Mouse (Mus musculus): Measurements from ENCODE around the gene Nipsnap2.
"Not testable (repeated sequence)": the region's sequence is repeated elsewhere in the genome, so short reads cannot be mapped to it uniquely, and the experiment has no call there.

DNA sequence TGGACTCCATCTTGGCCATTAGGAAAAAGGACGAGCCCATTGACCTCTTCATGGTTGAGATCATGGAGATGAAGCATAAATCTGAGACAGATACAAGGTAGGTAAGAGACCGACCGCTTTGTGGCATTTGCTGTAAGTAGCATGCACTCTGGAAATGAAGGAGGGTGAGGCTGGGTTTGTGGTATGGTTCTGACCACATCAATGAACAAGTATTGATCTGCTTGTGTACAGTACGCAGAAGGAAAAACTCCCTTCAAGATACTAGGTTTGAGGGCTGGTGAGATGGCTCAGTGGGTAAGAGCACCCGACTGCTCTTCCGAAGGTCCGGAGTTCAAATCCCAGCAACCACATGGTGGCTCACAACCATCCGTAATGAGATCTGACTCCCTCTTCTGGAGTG is 65.7 kb downstream of the Nipsnap2 start:
- TF ChIP-seq POLR2A (IDR thresholded peaks at IDR 0.05; ENCODE audit: borderline replicate concordance, extremely low read depth, insufficient read depth, insufficient read length, poor library complexity, severe bottlenecking); CTCF (IDR thresholded peaks at IDR 0.05; ENCODE audit: borderline replicate concordance, extremely low read depth, insufficient read depth, insufficient read length): not testable (repeated sequence)
